Mouse (Mus musculus): ENCODE data around the gene Tgfbr3l.

The Tgfbr3l gene

GRCm38 (mm10) chr8:4247951-4248540 is at the start of gene Tgfbr3l:
Gene Tgfbr3l, plus strand, starts transcription at chr8:4248214.
- no peak for DNase-seq

GRCm38 (mm10) chr8:4201321-4201720 is 46.7 kb upstream of the Tgfbr3l start:
- DNase-seq, result no peak

GRCm38 (mm10) chr8:4205246-4206123 is 42.5 kb upstream of the Tgfbr3l start:
- no peak for DNase-seq

GRCm38 (mm10) chr8:4206182-4207015 is 41.6 kb upstream of the Tgfbr3l start:
- peak; percentile 60 for DNase-seq

GRCm38 (mm10) chr8:4207016-4207350 is 41.0 kb upstream of the Tgfbr3l start:
- no peak for DNase-seq

- DNase-seq, result no peak
Measured at GRCm38 (mm10) chr8:4211097-4211496, 36.9 kb upstream of the Tgfbr3l start.

- DNase-seq, result no peak
Measured at GRCm38 (mm10) chr8:4212809-4213209, 35.2 kb upstream of the Tgfbr3l start.

- peak; percentile 55 for DNase-seq
Measured at GRCm38 (mm10) chr8:4213210-4214005, 34.6 kb upstream of the Tgfbr3l start.

- peak; percentile 46 for DNase-seq
Measured at GRCm38 (mm10) chr8:4214006-4214980, 33.7 kb upstream of the Tgfbr3l start.

GRCm38 (mm10) chr8:4216296-4216695 is 31.7 kb upstream of the Tgfbr3l start:
- no peak for DNase-seq

GRCm38 (mm10) chr8:4216791-4217621 is 31.0 kb upstream of the Tgfbr3l start, which contains the start of gene Prr36:
Gene Prr36, minus strand, starts transcription at chr8:4217459.
- peak; percentile 81 for DNase-seq

GRCm38 (mm10) chr8:4219617-4220016 is 28.4 kb upstream of the Tgfbr3l start:
- no peak for DNase-seq

GRCm38 (mm10) chr8:4222059-4222458 is 26.0 kb upstream of the Tgfbr3l start:
- DNase-seq, result no peak

- DNase-seq, result no peak
Measured at GRCm38 (mm10) chr8:4226323-4226722, 21.7 kb upstream of the Tgfbr3l start.

- DNase-seq, result no peak
Measured at GRCm38 (mm10) chr8:4226739-4227347, 21.2 kb upstream of the Tgfbr3l start, which contains the start of gene Lrrc8e. Gene Lrrc8e, plus strand, starts transcription at chr8:4226827.

- DNase-seq, result no peak
Measured at GRCm38 (mm10) chr8:4227919-4228318, 20.1 kb upstream of the Tgfbr3l start.

GRCm38 (mm10) chr8:4229784-4230183 is 18.2 kb upstream of the Tgfbr3l start:
- DNase-seq, result no peak

- no peak for DNase-seq
Measured at GRCm38 (mm10) chr8:4230612-4231351, 17.2 kb upstream of the Tgfbr3l start.

GRCm38 (mm10) chr8:4237814-4238433 is 10.1 kb upstream of the Tgfbr3l start:
- DNase-seq, result no peak
